Mouse (Mus musculus): Measurements from ENCODE around the gene Pclo.
"Not testable (repeated sequence)": the region's sequence is repeated elsewhere in the genome, so short reads cannot be mapped to it uniquely, and the experiment has no call there.

Gene Pclo

GRCm38 (mm10) chr5:14691995-14692394, 177.3 kb downstream of the Pclo start:
- DNase-seq = no peak

DNA sequence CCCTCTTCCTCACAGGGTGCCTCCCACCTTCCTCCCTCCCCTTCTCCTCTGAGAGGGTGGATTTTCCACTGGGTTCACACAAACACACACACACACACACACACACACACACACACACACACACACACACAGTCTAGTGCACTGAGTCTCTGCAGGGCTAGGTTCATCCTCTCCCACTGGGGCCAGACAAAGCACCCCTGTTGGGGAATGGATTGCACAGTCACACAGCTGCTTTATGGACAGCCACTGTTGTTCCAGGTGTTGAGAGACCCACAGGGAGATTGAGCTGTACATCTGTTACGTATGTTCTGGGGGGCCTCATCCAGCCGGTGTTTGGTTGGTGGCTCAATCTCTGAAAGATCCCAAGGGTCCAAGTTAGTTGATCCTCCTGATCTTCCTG, 182.0 kb downstream of the Pclo start:
- no peak for DNase-seq

GRCm38 (mm10) chr5:14700900-14701299, 186.2 kb downstream of the Pclo start:
- DNase-seq = no peak

DNA sequence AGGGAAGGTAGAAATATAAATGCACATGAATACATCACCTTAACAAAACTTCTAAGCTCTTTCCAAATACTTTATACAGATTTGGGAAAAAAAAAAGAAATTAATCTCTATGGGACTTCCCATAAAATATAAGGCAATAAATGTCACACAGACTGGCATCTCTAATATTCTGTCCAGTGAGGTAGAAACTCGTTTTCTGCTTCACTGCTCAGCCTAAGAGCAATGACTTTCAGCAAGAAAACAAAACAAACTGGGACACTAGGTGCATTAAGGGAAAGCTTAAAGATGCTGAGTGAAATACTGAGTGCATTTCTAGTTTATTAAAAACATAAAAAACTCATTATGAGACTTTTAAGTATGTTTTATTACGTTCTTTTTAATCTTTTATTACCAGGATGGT, 190.7 kb downstream of the Pclo start:
- no peak for DNase-seq

- no peak for DNase-seq
Observed at GRCm38 (mm10) chr5:14707311-14707710, 192.6 kb downstream of the Pclo start.

GRCm38 (mm10) chr5:14723576-14723975, 208.9 kb downstream of the Pclo start:
- DNase-seq = no peak

DNA sequence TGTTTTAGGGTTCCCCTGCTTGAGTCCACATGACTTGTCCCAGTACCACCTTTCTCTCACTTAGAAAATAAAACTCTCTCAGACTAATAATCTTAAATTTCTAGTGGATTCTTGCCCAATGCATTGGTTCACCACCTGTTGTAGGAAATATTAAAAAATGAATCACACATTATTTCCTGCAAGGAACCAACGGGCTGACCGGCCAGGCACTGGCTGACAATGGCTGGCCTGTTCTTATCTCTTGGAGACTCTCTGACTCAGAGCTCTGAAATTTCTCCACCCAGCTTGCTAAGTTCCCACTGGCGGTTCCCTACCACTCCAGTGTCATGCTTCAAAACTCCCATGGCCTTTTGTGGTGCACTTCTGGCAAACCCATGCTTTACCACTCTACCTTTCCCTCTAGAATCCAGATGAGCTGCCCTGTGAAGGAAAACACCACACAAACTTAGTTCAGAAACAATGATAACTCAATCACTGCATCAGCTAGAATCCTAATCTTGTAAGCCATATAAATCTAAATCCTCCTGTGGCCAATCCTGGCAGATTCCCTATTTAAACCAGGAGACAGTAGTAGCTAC, 214.0 kb downstream of the Pclo start:
- DNase-seq = no peak

DNA sequence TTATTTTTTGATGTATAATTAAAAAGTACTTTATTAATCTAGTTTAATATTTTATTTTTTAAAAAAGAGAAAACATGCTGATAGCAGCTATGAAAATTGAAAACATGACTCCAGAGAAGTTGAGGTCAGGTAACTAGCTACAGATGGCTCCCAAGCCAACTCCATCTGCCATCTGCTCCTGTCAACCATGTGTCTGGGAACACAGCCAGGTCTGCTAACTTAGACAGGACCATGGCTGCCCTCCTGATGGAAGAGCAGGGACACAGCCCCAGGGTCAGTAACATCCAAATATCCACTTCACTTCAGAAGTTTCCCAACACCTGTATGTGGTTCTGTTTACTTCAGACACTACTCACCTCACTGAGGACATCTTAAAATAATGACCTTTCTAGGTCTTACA, 236.2 kb downstream of the Pclo start:
- DNase-seq = no peak

- no peak for DNase-seq
Observed at GRCm38 (mm10) chr5:14766686-14767085, 252.0 kb downstream of the Pclo start.

- no peak for DNase-seq
Observed at GRCm38 (mm10) chr5:14782362-14783082, 267.8 kb downstream of the Pclo start.

DNA sequence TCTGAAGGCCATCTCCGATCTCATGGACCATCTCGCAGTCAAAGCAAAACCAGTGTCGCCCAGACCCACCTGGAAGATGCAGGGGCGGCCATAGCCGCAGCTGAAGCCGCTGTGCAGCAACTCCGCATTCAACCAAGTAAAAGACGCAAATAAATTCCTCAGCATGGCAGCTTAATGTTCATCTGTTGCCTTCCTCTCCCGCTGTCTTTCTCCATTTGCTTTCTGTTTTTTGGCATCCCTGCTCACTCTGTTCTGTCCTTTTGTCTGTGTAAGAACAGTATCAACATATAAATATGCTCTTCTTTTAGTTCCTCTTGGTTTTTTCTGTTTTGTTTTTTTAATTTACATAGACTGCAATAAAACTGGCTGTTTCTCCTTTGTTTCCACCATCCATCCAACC, 279.2 kb downstream of the Pclo start:
- no peak for DNase-seq

GRCm38 (mm10) chr5:14807136-14807535, 292.4 kb downstream of the Pclo start:
- DNase-seq = no peak

GRCm38 (mm10) chr5:14833165-14833860, 318.6 kb downstream of the Pclo start:
- no peak for DNase-seq

DNA sequence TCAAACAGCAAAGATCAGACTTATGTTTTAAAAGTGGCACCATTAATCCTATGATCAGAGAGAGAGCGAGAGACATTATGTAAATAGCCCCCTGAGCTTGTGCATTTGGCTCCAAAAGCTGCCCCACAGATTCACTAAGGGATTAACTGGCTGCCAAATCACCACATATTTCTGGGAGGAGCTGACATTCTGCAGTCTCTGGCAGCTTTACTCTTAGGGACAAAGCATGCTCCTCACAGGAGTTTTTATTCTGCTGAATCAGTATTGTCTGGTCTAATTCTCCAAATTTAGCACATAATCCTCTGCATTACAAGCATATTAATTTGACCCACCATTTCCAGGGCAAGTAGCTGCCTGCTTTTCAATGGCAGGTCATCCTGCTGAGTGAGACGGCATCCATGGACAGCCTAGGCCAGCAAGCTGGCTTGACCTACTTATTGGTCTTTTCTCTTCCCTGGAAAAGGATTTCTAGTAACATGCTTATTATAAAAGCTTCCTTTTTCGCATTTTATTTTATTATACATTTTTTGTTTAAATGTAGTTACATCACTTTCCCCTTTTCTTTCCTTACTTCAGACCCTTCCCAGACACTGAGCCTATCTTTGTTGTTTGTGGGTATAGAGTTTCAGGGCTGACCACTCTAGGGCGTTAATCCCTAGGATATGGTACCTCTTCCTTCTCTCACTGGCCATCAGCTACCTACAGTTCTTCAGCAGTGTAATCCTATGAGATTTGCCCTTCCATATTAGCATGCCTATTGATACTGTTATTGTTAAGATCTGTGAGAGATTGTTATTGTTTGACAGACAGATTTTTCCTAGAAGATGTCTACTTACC, 319.7 kb downstream of the Pclo start:
- DNase-seq = no peak

GRCm38 (mm10) chr5:14853650-14854049, 338.9 kb downstream of the Pclo start:
- DNase-seq = no peak

DNA sequence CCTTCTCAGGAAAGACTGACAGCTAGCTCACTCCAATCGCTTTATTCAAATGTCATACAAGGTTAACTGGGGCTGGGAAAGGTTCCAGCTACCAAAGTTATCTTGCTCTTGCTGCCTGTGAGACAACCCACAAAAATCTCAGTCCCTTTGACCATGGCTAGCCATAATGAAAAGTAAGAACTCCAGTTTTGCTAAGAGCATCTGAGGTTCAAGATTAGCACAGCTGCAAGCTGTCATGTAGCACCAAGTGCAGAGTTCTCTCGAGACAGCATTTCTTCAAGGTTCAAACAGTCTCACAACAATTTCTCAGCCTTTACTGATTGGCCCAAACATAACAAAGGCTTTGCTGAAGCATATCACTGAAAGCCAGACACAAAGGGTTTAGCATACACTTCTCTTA, 370.6 kb downstream of the Pclo start:
- DNase-seq = not testable (repeated sequence)

DNA sequence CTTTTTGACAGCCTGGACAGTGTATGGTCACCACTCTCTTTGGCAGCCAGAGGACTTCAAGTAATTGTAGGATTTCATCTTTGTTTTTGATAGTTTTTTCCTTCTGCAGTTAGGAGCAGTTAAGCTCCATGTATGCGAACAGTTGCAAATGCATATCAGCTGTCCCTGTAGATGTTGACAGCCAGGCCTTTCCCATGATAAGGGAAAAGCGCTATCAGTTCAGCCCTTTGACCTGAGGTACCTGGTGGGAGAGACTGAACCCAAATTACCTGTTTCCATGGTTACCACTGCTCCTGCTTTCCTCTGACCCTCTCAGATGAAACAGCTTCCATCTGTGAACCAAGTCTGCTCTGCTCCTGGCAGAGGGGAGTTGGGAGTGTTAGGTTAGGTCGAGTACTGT, 377.5 kb downstream of the Pclo start:
- no peak for DNase-seq

GRCm38 (mm10) chr5:14903539-14903938, 388.8 kb downstream of the Pclo start:
- not testable (repeated sequence) for DNase-seq

Data from thymus, adult 18-20 months (tissue).